Comparison of ENCODE assay signal across 24 mouse cellular contexts in the genomic region with DNA sequence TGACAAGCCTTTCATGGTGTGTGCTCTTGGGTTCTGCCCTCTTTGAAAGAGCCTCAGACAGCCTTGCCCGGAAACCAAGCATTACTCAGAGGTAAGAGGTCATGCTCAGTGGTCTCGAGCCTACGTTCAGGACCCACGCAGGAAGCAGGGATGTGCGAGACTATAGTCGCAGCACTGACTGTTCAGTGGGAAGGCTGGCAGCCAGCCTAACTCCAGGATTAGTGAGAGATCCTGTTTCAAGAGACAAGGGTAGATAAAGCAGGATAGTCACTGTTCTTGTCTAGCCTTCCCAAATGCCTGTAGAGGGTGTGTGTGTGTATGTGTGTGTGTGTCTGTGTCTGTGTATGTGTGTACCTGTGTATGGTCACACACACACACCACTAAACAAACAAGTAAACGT. TPM values are rescaled to one million over a fixed set of nuclear protein-coding genes. Genes with fewer than 3 reads are reported as not detected.
DNase-seq lines count a peak whose midpoint lies in the region; ATAC-seq and TF ChIP-seq lines count a peak whose summit lies in the region.
"Had no signal": no experiment of that assay in that cellular context is flagged by ENCODE, and none has a peak within 500 bp of the region (broad histone marks: within the 10 kb centered on the region; RNA-seq: fewer than 3 reads in every experiment).

No protein-coding gene starts in this region.

- no peak for ATAC-seq in hindbrain, embryonic 14.5 days (ENCODE audit: low FRiP score)
- ATAC-seq: forebrain, embryonic 16.5 days; liver, postnatal 0 days; lung, postnatal 0 days had no signal

- H3K27me3 ChIP-seq in hindbrain, embryonic 14.5 days (ENCODE audit: control insufficient read depth, insufficient read depth, low read length), result no peaks in the 10 kb centered on the region
- H3K27me3 ChIP-seq: neural tube, embryonic 15.5 days had no signal

- no peak overlapping the region for H3K9ac ChIP-seq in hindbrain, embryonic 14.5 days
- H3K9ac ChIP-seq: liver, postnatal 0 days; neural tube, embryonic 15.5 days had no signal

- 86% methylated on average over 7 of the region's 7 CpGs for WGBS in hindbrain, embryonic 14.5 days

- no peaks in the 10 kb centered on the region for H3K4me1 ChIP-seq in hindbrain, embryonic 14.5 days (replicated peaks; ENCODE audit: control insufficient read depth, insufficient read depth, low read length)
- H3K4me1 ChIP-seq: forebrain, embryonic 10.5 days; neural tube, embryonic 15.5 days had no signal

- intact Hi-C loops in left cerebral cortex, postnatal 36 days (cut with DNase I), result no loop called here

- no peaks in the 10 kb centered on the region for H3K9me3 ChIP-seq in hindbrain, embryonic 14.5 days (ENCODE audit: control insufficient read depth, low read length)
- H3K9me3 ChIP-seq: neural tube, embryonic 15.5 days had no signal

- TF ChIP-seq CTCF in brain, embryonic 14.5 days (IDR thresholded peaks at IDR 0.05; ENCODE audit: borderline replicate concordance, extremely low read depth, insufficient read depth, insufficient read length), result no peak

- no peak overlapping the region for H3K4me2 ChIP-seq in hindbrain, embryonic 14.5 days (replicated peaks)
- H3K4me2 ChIP-seq: heart, embryonic 11.5 days; neural tube, embryonic 15.5 days had no signal

- DNase-seq in kidney, postnatal 10 days, result peak; percentile 29
- DNase-seq in kidney, adult 8-10 months, result no peak
- peak; percentile 54 to 57 for DNase-seq in right cerebral cortex, adult 2 months (ENCODE audit: low spot score in 2 of 2)
- no peak for DNase-seq in right cerebral cortex, postnatal 25 days
- peak; percentile 5 for DNase-seq in brain, embryonic 14.5 days (ENCODE audit: low read depth)
- peak; percentile 37 to 56 for DNase-seq in left cerebral cortex, postnatal 36 days (ENCODE audit: low spot score in 2 of 2)
- DNase-seq in urinary bladder, adult 2 months (ENCODE audit: low spot score), result no peak
- DNase-seq in hindbrain, embryonic 14.5 days (ENCODE audit: low spot score), result no peak
- DNase-seq: adrenal gland, postnatal 25 days; cerebellum, adult 11-12 months; cerebellum, postnatal 10 days; embryo, embryonic 11 days; gastrocnemius, postnatal 10 days; heart, postnatal 14 days; kidney, adult 11 months; liver, postnatal 0 days; right cerebral cortex, postnatal 4 days; thymus, postnatal 14 days had no signal

- TF ChIP-seq POLR2A in brain, embryonic 14.5 days (IDR thresholded peaks at IDR 0.05; ENCODE audit: borderline replicate concordance, extremely low read depth, insufficient read depth, insufficient read length, poor library complexity, severe bottlenecking), result no peak

- H3K4me3 ChIP-seq in hindbrain, embryonic 14.5 days (replicated peaks; ENCODE audit: low read length), result no peak overlapping the region
- H3K4me3 ChIP-seq: forebrain, embryonic 10.5 days; neural tube, embryonic 15.5 days had no signal

- H3K36me3 ChIP-seq in hindbrain, embryonic 14.5 days (replicated peaks; ENCODE audit: control insufficient read depth, insufficient read depth), result peaks cover 74% of the 10 kb centered on the region

- H3K27ac ChIP-seq in hindbrain, embryonic 14.5 days, result no peak overlapping the region
- H3K27ac ChIP-seq: forebrain, embryonic 10.5 days; macrophage; neural tube, embryonic 15.5 days had no signal

RNA-seq across cellular contexts. Expression of gene Dip2a, which starts 28.9 kb away (rescaled TPM):
- 38.3 and 43.2 TPM in 2 replicates for polyA plus RNA-seq in brain, embryonic 14.5 days (2012; rRNA removed)
- 10 to 100 TPM; 57.4 to 61.4 TPM for total RNA-seq in left cerebral cortex, postnatal 36 days (2021)
- 12.8 and 15.0 TPM in 2 replicates for polyA plus RNA-seq in urinary bladder, adult 2 months (2012; rRNA removed)
- 11.3 and 12.1 TPM in 2 replicates for polyA plus RNA-seq in hindbrain, embryonic 14.5 days (2014; fragmentation: Nextera tagmentation; extraction: Ambion mirVana)

Comparison
In these comparisons a context has a peak if more than half of its experiments do, and no peak if none do; other contexts are left out.
1. DNase-seq: peak in kidney, postnatal 10 days (single experiment), right cerebral cortex, adult 2 months (2 of 2), brain, embryonic 14.5 days (single experiment) and left cerebral cortex, postnatal 36 days (2 of 2); none in kidney, adult 8-10 months (0 of 2), right cerebral cortex, postnatal 25 days (single experiment), urinary bladder, adult 2 months (single experiment) and hindbrain, embryonic 14.5 days (single experiment).